Mouse (Mus musculus) small intestine, adult 2 months (tissue): ENCODE measurements around the gene Ankrd33. TPM values are rescaled to one million over a fixed set of nuclear protein-coding genes. Genes with fewer than 3 reads are reported as not detected.

ENCODE experiments used
- H3K27ac ChIP-seq: fragments of 200-500 bp; 2 replicates; pipeline ENCODE4 v1.5.1; 2012; ENCODE audit warnings: low read depth, low read length, control low read depth, inconsistent platforms; ENCODE audit not compliant: insufficient read depth
- H3K27me3 ChIP-seq: fragments of 200-500 bp; 2 replicates; pipeline ENCODE4 v1.6.1; 2012; ENCODE audit warnings: mild to moderate bottlenecking, moderate library complexity, low read length, inconsistent platforms; ENCODE audit not compliant: control insufficient read depth, insufficient read depth
- H3K36me3 ChIP-seq: fragments of 200-500 bp; 2 replicates; pipeline ENCODE4 v1.6.1; 2012; ENCODE audit warnings: mild to moderate bottlenecking, low read length, control low read depth, inconsistent platforms; ENCODE audit not compliant: control insufficient read depth, insufficient read depth
- H3K4me1 ChIP-seq: fragments of 200-500 bp; 2 replicates; pipeline ENCODE4 v1.6.1; 2012; ENCODE audit warnings: low read length, inconsistent platforms, mixed read lengths; ENCODE audit not compliant: control insufficient read depth, insufficient read depth, insufficient read length
- H3K4me3 ChIP-seq: fragments of 200-500 bp; 2 replicates; pipeline ENCODE4 v1.5.1; 2012; ENCODE audit warnings: low read depth, mild to moderate bottlenecking, control low read depth, inconsistent platforms, low read length, moderate library complexity
- CTCF ChIP-seq: fragments of 200-500 bp; IDR thresholded peaks from 2 replicates; pipeline ENCODE4 v1.5.1; 2012; ENCODE audit warnings: low read depth, mild to moderate bottlenecking, control low read depth, inconsistent platforms, low read length, moderate library complexity, mixed read lengths; ENCODE audit not compliant: insufficient replicate concordance, insufficient read length; ENCODE audit errors: extremely low read depth
- POLR2A ChIP-seq: fragments of 200-500 bp; IDR thresholded peaks from 2 replicates; pipeline ENCODE4 v1.6.1; 2012; ENCODE audit warnings: low read depth, mild to moderate bottlenecking, control low read depth, inconsistent platforms, low read length, moderate library complexity
- WGBS: fragments of 180-500 bp; shearing (Covaris S2); methylation state at CpG from one replicate; pipeline ENCODE4 v1.1.7; 2018; 5-methylcytosine and 5-hydroxymethylcytosine counted together
- polyA plus RNA-seq: library from polyadenylated mRNA; depleted of rRNA; stranded (reverse); fragments of >200 nt; gene quantifications from 2 replicates; pipeline ENCODE4 v1.2.3, GENCODE M21; 2012

Gene Ankrd33
- polyA plus RNA-seq, 1 experiment = not detected

- Histone ChIP-seq H3K4me1 (peaks cover 10% of the 10 kb centered on the region), H3K27me3 (peaks cover 2% of the 10 kb centered on the region; the same call in 1 of the 2 replicates), H3K4me3 (no peak overlapping the region), H3K36me3 (no peaks in the 10 kb centered on the region), H3K27ac (no peak overlapping the region)
- TF ChIP-seq POLR2A (no peak), CTCF (no peak)
- WGBS = 36% methylated on average over 5 of the region's 5 CpGs
These were observed 44.8 kb upstream of the Ankrd33 start for GRCm38 (mm10) chr15:101070762-101071161.

GRCm38 (mm10) chr15:101072736-101073135 is 42.8 kb upstream of the Ankrd33 start:
- Histone ChIP-seq H3K4me3 (no peak overlapping the region), H3K4me1 (peaks cover 10% of the 10 kb centered on the region), H3K36me3 (no peaks in the 10 kb centered on the region), H3K27me3 (peaks cover 3% of the 10 kb centered on the region; the same call in 1 of the 2 replicates), H3K27ac (no peak overlapping the region)
- TF ChIP-seq POLR2A (no peak), CTCF (no peak)
- WGBS = 37% methylated on average over 2 of the region's 2 CpGs

- Histone ChIP-seq H3K27ac (no peak overlapping the region), H3K27me3 (peaks cover 8% of the 10 kb centered on the region), H3K36me3 (no peaks in the 10 kb centered on the region), H3K4me3 (no peak overlapping the region), H3K4me1 (peaks cover 12% of the 10 kb centered on the region)
- WGBS = 77% methylated on average over 5 of the region's 5 CpGs
- TF ChIP-seq CTCF = no peak
- TF ChIP-seq POLR2A = no peak
These were observed 41.5 kb upstream of the Ankrd33 start for GRCm38 (mm10) chr15:101074067-101074466.

GRCm38 (mm10) chr15:101075150-101075549 is 40.4 kb upstream of the Ankrd33 start:
- H3K27me3 ChIP-seq = peaks cover 8% of the 10 kb centered on the region
- no peak for TF ChIP-seq CTCF
- TF ChIP-seq POLR2A = no peak
- no peak overlapping the region for H3K27ac ChIP-seq
- H3K4me1 ChIP-seq = peaks cover 16% of the 10 kb centered on the region
- WGBS = 53% methylated on average over 4 of the region's 4 CpGs
- H3K36me3 ChIP-seq = no peaks in the 10 kb centered on the region
- H3K4me3 ChIP-seq = no peak overlapping the region

GRCm38 (mm10) chr15:101075656-101076055 is 39.9 kb upstream of the Ankrd33 start:
- no peaks in the 10 kb centered on the region for H3K36me3 ChIP-seq
- TF ChIP-seq CTCF = no peak
- peaks cover 7% of the 10 kb centered on the region for H3K27me3 ChIP-seq
- H3K4me3 ChIP-seq = no peak overlapping the region
- H3K27ac ChIP-seq = no peak overlapping the region
- peaks cover 15% of the 10 kb centered on the region for H3K4me1 ChIP-seq
- 52% methylated on average over 5 of the region's 5 CpGs for WGBS

GRCm38 (mm10) chr15:101076071-101077000 is 39.2 kb upstream of the Ankrd33 start:
- H3K36me3 ChIP-seq = no peaks in the 10 kb centered on the region
- peaks cover 12% of the 10 kb centered on the region for H3K4me1 ChIP-seq
- peaks cover 6% of the 10 kb centered on the region for H3K27me3 ChIP-seq
- peak overlapping the region; percentile 29 for H3K4me3 ChIP-seq
- no peak overlapping the region for H3K27ac ChIP-seq
- 33% methylated on average over 26 of the region's 26 CpGs for WGBS
- TF ChIP-seq POLR2A (no peak), CTCF (no peak)

GRCm38 (mm10) chr15:101077001-101077812 is 38.3 kb upstream of the Ankrd33 start:
- Histone ChIP-seq H3K36me3 (no peaks in the 10 kb centered on the region), H3K4me3 (peak overlapping the region; percentile 79), H3K4me1 (peaks cover 12% of the 10 kb centered on the region), H3K27me3 (peaks cover 6% of the 10 kb centered on the region), H3K27ac (no peak overlapping the region)
- 15% methylated on average over 34 of the region's 34 CpGs for WGBS
- TF ChIP-seq CTCF = no peak
- no peak for TF ChIP-seq POLR2A
